Mouse (Mus musculus) adrenal gland, adult 2 months (tissue): ENCODE results near the gene Pla1a. TPM values are rescaled to one million over a fixed set of nuclear protein-coding genes. Genes with fewer than 3 reads are reported as not detected.
"Not testable (repeated sequence)": the region's sequence is repeated elsewhere in the genome, so short reads cannot be mapped to it uniquely, and the experiment has no call there.

Experiments
- DNase-seq: peaks from one replicate; pipeline ENCODE4 v3.0.0; 2021
- polyA plus RNA-seq: library from polyadenylated mRNA; depleted of rRNA; stranded (reverse); fragments of >200 nt; gene quantifications from 2 replicates; pipeline ENCODE4 v1.2.3, GENCODE M21; 2012
- total RNA-seq, 2 experiments: library from RNA; stranded (reverse); gene quantifications; 2 replicates each; pipeline ENCODE4 v1.2.3; 2021

Pla1a gene
- total and polyA plus RNA-seq, 3 experiments = 17.0 to 36.7 (median 21.0) TPM

GRCm38 (mm10) chr16:38458600-38459280, 25.8 kb upstream of the Pla1a start:
- no peak for DNase-seq

GRCm38 (mm10) chr16:38456812-38457567, 24.0 kb upstream of the Pla1a start:
- no peak for DNase-seq

GRCm38 (mm10) chr16:38455511-38456418, 22.8 kb upstream of the Pla1a start, which contains the start of gene Cd80:
TSS of gene Cd80 (plus strand) at chr16:38455561.
- DNase-seq = no peak

GRCm38 (mm10) chr16:38454533-38455254, 21.7 kb upstream of the Pla1a start:
- DNase-seq = no peak

GRCm38 (mm10) chr16:38453952-38454351, 21.0 kb upstream of the Pla1a start:
- no peak for DNase-seq

GRCm38 (mm10) chr16:38453203-38453553, 20.2 kb upstream of the Pla1a start:
- no peak for DNase-seq

- peak; percentile 99 for DNase-seq
These were observed 19.7 kb upstream of the Pla1a start, which contains the start of gene Adprh for GRCm38 (mm10) chr16:38452442-38453202. TSS of gene Adprh (minus strand) at chr16:38452703.

- peak; percentile 19 for DNase-seq
These were observed 18.7 kb upstream of the Pla1a start for GRCm38 (mm10) chr16:38451421-38452205.

- no peak for DNase-seq
These were observed 17.8 kb upstream of the Pla1a start for GRCm38 (mm10) chr16:38450707-38451106.

GRCm38 (mm10) chr16:38448458-38448857, 15.5 kb upstream of the Pla1a start:
- DNase-seq = no peak

- no peak for DNase-seq
These were observed 14.4 kb upstream of the Pla1a start for GRCm38 (mm10) chr16:38447366-38447765.

GRCm38 (mm10) chr16:38446141-38446540, 13.2 kb upstream of the Pla1a start:
- DNase-seq = not testable (repeated sequence)

GRCm38 (mm10) chr16:38445576-38445975, 12.6 kb upstream of the Pla1a start:
- DNase-seq = no peak

- no peak for DNase-seq
These were observed 12.1 kb upstream of the Pla1a start for GRCm38 (mm10) chr16:38445046-38445445.

GRCm38 (mm10) chr16:38443721-38444464, 10.9 kb upstream of the Pla1a start:
- DNase-seq = no peak

- DNase-seq = no peak
These were observed 9.3 kb upstream of the Pla1a start for GRCm38 (mm10) chr16:38442216-38442615.

- no peak for DNase-seq
These were observed 8.7 kb upstream of the Pla1a start for GRCm38 (mm10) chr16:38441611-38442010.

- DNase-seq = no peak
These were observed 7.5 kb upstream of the Pla1a start for GRCm38 (mm10) chr16:38440403-38440802.

GRCm38 (mm10) chr16:38439190-38439589, 6.2 kb upstream of the Pla1a start:
- no peak for DNase-seq
